21 mouse cellular contexts compared by ENCODE assay signal in genomic region chr5:126098433-126098832, GRCm38 (mm10).
DNase-seq lines count a peak whose midpoint lies in the region; ATAC-seq and TF ChIP-seq lines count a peak whose summit lies in the region.
"Had no signal": no experiment of that assay in that cellular context is flagged by ENCODE, and none has a peak within 500 bp of the region (broad histone marks: within the 10 kb centered on the region; RNA-seq: fewer than 3 reads in every experiment).

No protein-coding gene starts in this region.

- H3K36me3 ChIP-seq in heart, embryonic 11.5 days (ENCODE audit: control insufficient read depth, insufficient read depth, low read length) = no peaks in the 10 kb centered on the region
- H3K36me3 ChIP-seq in heart, embryonic 10.5 days = no peaks in the 10 kb centered on the region
- no peaks in the 10 kb centered on the region for H3K36me3 ChIP-seq in intestine, embryonic 15.5 days
- H3K36me3 ChIP-seq in intestine, embryonic 16.5 days (ENCODE audit: control insufficient read depth, insufficient read depth, low read length) = no peaks in the 10 kb centered on the region
- no peaks in the 10 kb centered on the region for H3K36me3 ChIP-seq in ES-E14 (ENCODE audit: control insufficient read depth, insufficient read depth, low read length, poor library complexity, severe bottlenecking)
- no peaks in the 10 kb centered on the region for H3K36me3 ChIP-seq in forebrain, embryonic 14.5 days (ENCODE audit: control insufficient read depth, insufficient read depth, low read length)
- H3K36me3 ChIP-seq: embryonic facial prominence, embryonic 10.5 days; embryonic facial prominence, embryonic 12.5 days had no signal

- H3K4me1 ChIP-seq in heart, embryonic 11.5 days (ENCODE audit: control insufficient read depth, insufficient read depth, low read length) = no peaks in the 10 kb centered on the region
- no peaks in the 10 kb centered on the region for H3K4me1 ChIP-seq in heart, embryonic 10.5 days
- no peaks in the 10 kb centered on the region for H3K4me1 ChIP-seq in intestine, embryonic 15.5 days (replicated peaks)
- H3K4me1 ChIP-seq in intestine, embryonic 16.5 days (ENCODE audit: control insufficient read depth, insufficient read depth, low read length) = no peaks in the 10 kb centered on the region
- H3K4me1 ChIP-seq in ES-E14 (ENCODE audit: control insufficient read depth in 2 of 2, insufficient read depth in 2 of 2, low read length in 2 of 2, poor library complexity in 1 of 2) = no peaks in the 10 kb centered on the region
- H3K4me1 ChIP-seq in forebrain, embryonic 14.5 days (ENCODE audit: control insufficient read depth, insufficient read depth, low read length) = no peaks in the 10 kb centered on the region
- H3K4me1 ChIP-seq: embryonic facial prominence, embryonic 10.5 days; embryonic facial prominence, embryonic 12.5 days; forebrain, embryonic 13.5 days had no signal

- WGBS in heart, embryonic 11.5 days (ENCODE audit: insufficient replicate concordance) = 66% methylated on average over 7 of the region's 7 CpGs
- WGBS in heart, embryonic 10.5 days = 71% methylated on average over 7 of the region's 7 CpGs
- WGBS in intestine, embryonic 15.5 days = 62% methylated on average over 7 of the region's 7 CpGs
- WGBS in intestine, embryonic 16.5 days = 55% methylated on average over 7 of the region's 7 CpGs
- 85% methylated on average over 7 of the region's 7 CpGs for WGBS in forebrain, embryonic 14.5 days

- H3K27me3 ChIP-seq in heart, embryonic 11.5 days (ENCODE audit: control insufficient read depth, insufficient read depth, low read length) = no peaks in the 10 kb centered on the region
- H3K27me3 ChIP-seq in heart, embryonic 10.5 days (ENCODE audit: insufficient read depth, poor library complexity, severe bottlenecking) = no peaks in the 10 kb centered on the region
- no peaks in the 10 kb centered on the region for H3K27me3 ChIP-seq in intestine, embryonic 15.5 days (replicated peaks)
- no peaks in the 10 kb centered on the region for H3K27me3 ChIP-seq in intestine, embryonic 16.5 days (replicated peaks; ENCODE audit: control insufficient read depth, insufficient read depth, low read length)
- H3K27me3 ChIP-seq in forebrain, embryonic 14.5 days (replicated peaks; ENCODE audit: control insufficient read depth, insufficient read depth, low read length) = no peaks in the 10 kb centered on the region
- H3K27me3 ChIP-seq: embryonic facial prominence, embryonic 12.5 days; forebrain, embryonic 13.5 days had no signal

- no peak overlapping the region for H3K4me2 ChIP-seq in heart, embryonic 11.5 days
- H3K4me2 ChIP-seq in intestine, embryonic 15.5 days (replicated peaks) = no peak overlapping the region
- no peak overlapping the region for H3K4me2 ChIP-seq in intestine, embryonic 16.5 days (ENCODE audit: low read depth, low read length)
- no peak overlapping the region for H3K4me2 ChIP-seq in forebrain, embryonic 14.5 days (ENCODE audit: low read length)
- H3K4me2 ChIP-seq: embryonic facial prominence, embryonic 12.5 days; forebrain, embryonic 13.5 days had no signal

- no peak overlapping the region for H3K4me3 ChIP-seq in heart, embryonic 11.5 days (ENCODE audit: low read depth, low read length)
- no peak overlapping the region for H3K4me3 ChIP-seq in heart, embryonic 10.5 days
- H3K4me3 ChIP-seq in intestine, embryonic 15.5 days (replicated peaks) = no peak overlapping the region
- no peak overlapping the region for H3K4me3 ChIP-seq in intestine, embryonic 16.5 days (ENCODE audit: low read length)
- no peak overlapping the region for H3K4me3 ChIP-seq in ES-E14 (ENCODE audit: insufficient read depth in 1 of 2, low read depth in 1 of 2, low read length in 2 of 2, poor library complexity in 1 of 2, severe bottlenecking in 1 of 2)
- no peak overlapping the region for H3K4me3 ChIP-seq in forebrain, embryonic 14.5 days (ENCODE audit: low read depth, low read length)
- H3K4me3 ChIP-seq: embryonic facial prominence, embryonic 10.5 days; embryonic facial prominence, embryonic 12.5 days; forebrain, embryonic 13.5 days had no signal

- H3K9ac ChIP-seq in heart, embryonic 11.5 days (ENCODE audit: low read depth, low read length) = no peak overlapping the region
- H3K9ac ChIP-seq in intestine, embryonic 15.5 days = no peak overlapping the region
- H3K9ac ChIP-seq in intestine, embryonic 16.5 days (ENCODE audit: low read depth, low read length) = no peak overlapping the region
- H3K9ac ChIP-seq in ES-E14 (ENCODE audit: insufficient read depth, low read depth, low read length, poor library complexity, severe bottlenecking) = no peak overlapping the region
- no peak overlapping the region for H3K9ac ChIP-seq in forebrain, embryonic 14.5 days (ENCODE audit: low read length)
- H3K9ac ChIP-seq: embryonic facial prominence, embryonic 12.5 days; forebrain, embryonic 13.5 days had no signal

- DNase-seq in heart, embryonic 10.5 days (ENCODE audit: low spot score) = no peak
- DNase-seq in ES-E14 (ENCODE audit: low read depth, low spot score) = no peak
- DNase-seq in ZHBTc4 (ENCODE audit: low read depth, low spot score) = peak; percentile 49
- DNase-seq in layer of hippocampus, adult 8-10 months (ENCODE audit: low spot score in 2 of 2) = no peak
- no peak for DNase-seq in forebrain, embryonic 14.5 days (ENCODE audit: low spot score)
- DNase-seq: adrenal gland, adult 8-10 months; adrenal gland, postnatal 14 days; adrenal gland, postnatal 36 days; cerebellum, adult 11-12 months; cerebellum, adult 2 months; cerebellum, adult 9-10 months; cerebellum, postnatal 10 days; cerebellum, postnatal 25 days; embryo, embryonic 11 days had no signal

- in situ Hi-C loops in ES-E14 (cut with MboI; ENCODE audit: low sequenced_read_pairs in 2 of 2, unreplicated experiment in 2 of 2) = no loop called here

- no peak overlapping the region for H3K27ac ChIP-seq in heart, embryonic 11.5 days (ENCODE audit: low read depth, low read length)
- H3K27ac ChIP-seq in heart, embryonic 10.5 days = no peak overlapping the region
- H3K27ac ChIP-seq in intestine, embryonic 15.5 days = no peak overlapping the region
- no peak overlapping the region for H3K27ac ChIP-seq in intestine, embryonic 16.5 days (ENCODE audit: low read length)
- peak overlapping the region; percentile 57; the same call in 1 of the 2 replicates for H3K27ac ChIP-seq in ES-E14 (ENCODE audit: insufficient read depth, low read depth, low read length, poor library complexity, severe bottlenecking)
- no peak overlapping the region for H3K27ac ChIP-seq in forebrain, embryonic 14.5 days (ENCODE audit: low read depth, low read length)
- H3K27ac ChIP-seq: embryonic facial prominence, embryonic 10.5 days; embryonic facial prominence, embryonic 12.5 days; forebrain, embryonic 13.5 days had no signal

- no peaks in the 10 kb centered on the region for H3K9me3 ChIP-seq in heart, embryonic 11.5 days (replicated peaks; ENCODE audit: control insufficient read depth, low read length)
- H3K9me3 ChIP-seq in heart, embryonic 10.5 days = no peaks in the 10 kb centered on the region
- H3K9me3 ChIP-seq in intestine, embryonic 15.5 days = no peaks in the 10 kb centered on the region
- no peaks in the 10 kb centered on the region for H3K9me3 ChIP-seq in intestine, embryonic 16.5 days (ENCODE audit: control insufficient read depth, low read length)
- H3K9me3 ChIP-seq in ES-E14 (ENCODE audit: control insufficient read depth, insufficient read depth, low read depth, low read length) = no peaks in the 10 kb centered on the region
- no peaks in the 10 kb centered on the region for H3K9me3 ChIP-seq in forebrain, embryonic 14.5 days (replicated peaks; ENCODE audit: control insufficient read depth, low read length)
- H3K9me3 ChIP-seq: embryonic facial prominence, embryonic 10.5 days; embryonic facial prominence, embryonic 12.5 days; forebrain, embryonic 13.5 days had no signal

- 0 out of 2 replicates have a peak, but pooled peaks have one; percentile 31 for ATAC-seq in heart, embryonic 11.5 days (replicated peaks; ENCODE audit: insufficient number of reproducible peaks, low FRiP score, low TSS enrichment)
- peak; percentile 71 for ATAC-seq in intestine, embryonic 15.5 days
- no peak for ATAC-seq in intestine, embryonic 16.5 days
- no peak for ATAC-seq in forebrain, embryonic 14.5 days
- ATAC-seq: forebrain, embryonic 13.5 days; forebrain, embryonic 16.5 days had no signal

TF ChIP-seq in ES-E14, 5 proteins besides CTCF, POLR2A, EP300 and RAD21:
- TF ChIP-seq HCFC1 (IDR thresholded peaks at IDR 0.05; ENCODE audit: borderline replicate concordance, insufficient read depth, low read length) (no peak), ZNF384 (IDR thresholded peaks at IDR 0.05; ENCODE audit: low read depth, low read length) (no peak), ZC3H11A (IDR thresholded peaks at IDR 0.05; ENCODE audit: borderline replicate concordance, low read depth, low read length) (no peak), MAFK (IDR thresholded peaks at IDR 0.05; ENCODE audit: insufficient read depth, low read depth, low read length) (no peak), CHD2 (IDR thresholded peaks at IDR 0.05; ENCODE audit: low read depth, low read length) (no peak)

Comparison
In these comparisons a context has a peak if more than half of its experiments do, and no peak if none do; other contexts are left out.
1. ATAC-seq: peak in heart, embryonic 11.5 days (single experiment) and intestine, embryonic 15.5 days (single experiment); none in intestine, embryonic 16.5 days (single experiment) and forebrain, embryonic 14.5 days (single experiment).